Mouse (Mus musculus): ENCODE data around the gene Gm5128.
"Not testable (repeated sequence)": the region's sequence is repeated elsewhere in the genome, so short reads cannot be mapped to it uniquely, and the experiment has no call there.

Gm5128 gene

GRCm38 (mm10) chrX:135372984-135373383, at the start of gene Gm5128:
Gene Gm5128, plus strand, starts transcription at chrX:135373284.
- in situ Hi-C loops (cut with MboI, MseI) = not testable (repeated sequence)

- in situ Hi-C loops (cut with MboI, MseI) = loop anchor here in 1 of 2 experiments (5.0 kb wide), 1 partner anchor 62 kb away; no protein-coding TSS in a partner anchor
Observed at GRCm38 (mm10) chrX:135360685-135361084, 12.4 kb upstream of the Gm5128 start.

- in situ Hi-C loops (cut with MboI, MseI) = loop anchor here in 1 of 2 experiments (5.0 kb wide), 1 partner anchor 60 kb away; no protein-coding TSS in a partner anchor
Observed at GRCm38 (mm10) chrX:135361943-135362342, 11.1 kb upstream of the Gm5128 start.

GRCm38 (mm10) chrX:135403578-135403977, 30.5 kb downstream of the Gm5128 start:
- in situ Hi-C loops (cut with MboI, MseI) = loop anchor here in 1 of 2 experiments (25.0 kb wide), 1 partner anchor 184 kb away; the partner anchor contains the start of gene Nxf7

GRCm38 (mm10) chrX:135421203-135421602, 48.1 kb downstream of the Gm5128 start:
- in situ Hi-C loops (cut with MboI, MseI) = loop anchor here (5.0 to 25.0 kb wide), 3 partner anchors 59 to 166 kb away; partner anchors contain the start of gene Nxf7 (in 1 of the 2)

GRCm38 (mm10) chrX:135421824-135422223, 48.7 kb downstream of the Gm5128 start:
- in situ Hi-C loops (cut with MboI, MseI) = loop anchor here (5.0 to 25.0 kb wide), 3 partner anchors 60 to 165 kb away; partner anchors contain the start of gene Nxf7 (in 1 of the 2)

- in situ Hi-C loops (cut with MboI, MseI) = loop anchor here (5.0 to 25.0 kb wide), 3 partner anchors 60 to 165 kb away; partner anchors contain the start of gene Nxf7 (in 1 of the 2)
Observed at GRCm38 (mm10) chrX:135422473-135422872, 49.4 kb downstream of the Gm5128 start.

Measured in T-helper 17 cell (primary cell).